Mouse (Mus musculus) B cell, adult 2 months (primary cell): ENCODE measurements around the gene Cdt1.

Experiments used
- DNase-seq, 2 experiments: peaks; one replicate each; pipeline ENCODE4 v3.0.0; 2022

Cdt1 gene

GRCm38 (mm10) chr8:122616181-122616905, 48.5 kb downstream of the Cdt1 start:
- no peak for DNase-seq

- peak; percentile 88 to 90 for DNase-seq
Observed at GRCm38 (mm10) chr8:122617947-122618546, 50.2 kb downstream of the Cdt1 start.

- no peak for DNase-seq
Observed at GRCm38 (mm10) chr8:122618660-122619378, 51.0 kb downstream of the Cdt1 start.

DNA sequence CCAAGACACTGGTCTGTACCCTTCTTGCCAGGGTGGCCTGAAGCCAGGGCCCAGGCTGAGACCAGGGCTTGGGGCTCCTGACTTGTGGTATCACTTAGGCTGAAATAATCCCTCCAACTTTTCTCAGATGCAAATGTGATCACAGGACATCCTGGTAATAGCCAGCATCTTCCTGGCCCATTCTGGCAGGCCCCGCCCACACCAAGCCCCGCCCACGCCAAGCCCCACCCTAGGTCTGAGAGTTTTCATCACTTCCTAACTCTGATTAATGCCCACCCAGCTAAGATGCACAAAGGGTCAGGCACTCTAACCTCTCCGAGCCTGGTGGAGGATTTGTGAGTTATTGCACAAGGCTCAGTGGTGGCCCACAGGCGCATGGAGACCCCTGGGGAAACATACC, 52.6 kb downstream of the Cdt1 start:
- DNase-seq: no peak

GRCm38 (mm10) chr8:122622727-122623126, 54.9 kb downstream of the Cdt1 start, which contains the start of gene Pabpn1l:
Gene Pabpn1l (minus strand): TSS chr8:122622739.
- DNase-seq: no peak
